Mouse (Mus musculus) C2C12 (cell line): ENCODE data around the gene Myom1.

ENCODE experiments used
- CEBPB ChIP-seq: IDR thresholded peaks from one replicate; pipeline ENCODE4 v1.6.1; 2011; ENCODE audit warnings: low read depth, mild to moderate bottlenecking, control low read depth, moderate library complexity
- CTCF ChIP-seq: IDR thresholded peaks from one replicate; pipeline ENCODE4 v1.5.1; 2011; ENCODE audit not compliant: control insufficient read depth, insufficient read depth, insufficient read length
- MAX ChIP-seq: IDR thresholded peaks from one replicate; pipeline ENCODE4 v1.6.1; 2011; ENCODE audit warnings: mild to moderate bottlenecking, control low read depth

DNA sequence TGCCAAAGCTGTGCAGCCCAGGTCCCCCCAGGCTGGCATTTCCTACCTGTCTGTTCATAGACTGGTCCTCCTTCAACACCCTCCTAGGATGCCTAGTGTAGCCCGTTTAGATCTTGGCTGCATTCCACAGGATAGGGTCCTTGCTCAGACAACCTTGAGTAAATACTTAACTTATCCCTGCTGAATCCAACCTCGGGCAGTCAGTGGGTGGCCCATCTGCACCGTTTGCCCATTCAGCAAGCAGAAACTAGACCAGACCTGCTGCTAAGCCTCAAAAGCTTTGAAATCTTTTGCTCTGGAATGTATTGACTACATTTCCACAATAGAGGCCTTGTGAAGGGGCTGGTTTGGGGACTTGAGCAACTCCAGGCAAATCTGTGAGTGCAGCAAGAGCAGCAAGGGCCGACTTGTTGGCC is 156.7 kb downstream of the Myom1 start:
- no peak for TF ChIP-seq CTCF
- TF ChIP-seq MAX: no peak
- TF ChIP-seq CEBPB: no peak
